Mouse (Mus musculus) midbrain, embryonic 12.5 days (tissue): ENCODE results near the gene Fam83e. TPM values are rescaled to one million over a fixed set of nuclear protein-coding genes. Genes with fewer than 3 reads are reported as not detected.

ENCODE experiments used
- ATAC-seq: fragments of 200-750 bp; cut with Nextera tagmentation; 2 replicates; pipeline ENCODE4 v1.8.0; 2017; ENCODE audit warnings: low read depth, moderate TSS enrichment, moderate library complexity; ENCODE audit not compliant: low FRiP score
- H3K27ac ChIP-seq: fragments of 300-500 bp; sonication (generic); replicated peaks from 2 replicates; pipeline ENCODE4 v1.5.1; 2016; ENCODE audit warnings: mild to moderate bottlenecking
- H3K27me3 ChIP-seq: fragments of 300-500 bp; sonication (generic); 2 replicates; pipeline ENCODE4 v1.6.1; 2016; ENCODE audit warnings: mild to moderate bottlenecking
- H3K36me3 ChIP-seq: fragments of 300-500 bp; sonication (generic); 2 replicates; pipeline ENCODE4 v1.6.1; 2016
- H3K4me1 ChIP-seq: fragments of 300-500 bp; sonication (generic); 2 replicates; pipeline ENCODE4 v1.6.1; 2016
- H3K4me2 ChIP-seq: fragments of 300-500 bp; sonication (generic); replicated peaks from 2 replicates; pipeline ENCODE4 v1.6.1; 2016; ENCODE audit warnings: mild to moderate bottlenecking, moderate library complexity
- H3K4me3 ChIP-seq: fragments of 300-500 bp; sonication (generic); 2 replicates; pipeline ENCODE4 v1.5.1; 2016; ENCODE audit warnings: mild to moderate bottlenecking
- H3K9ac ChIP-seq: fragments of 300-500 bp; sonication (generic); replicated peaks from 2 replicates; pipeline ENCODE4 v1.6.1; 2016; ENCODE audit warnings: mild to moderate bottlenecking, moderate library complexity
- H3K9me3 ChIP-seq: fragments of 300-500 bp; sonication (generic); 2 replicates; pipeline ENCODE4 v1.6.1; 2016; ENCODE audit warnings: mild to moderate bottlenecking
- WGBS: fragments of 180-500 bp; shearing (Covaris S2); methylation state at CpG from one replicate; pipeline ENCODE4 v1.1.7; 2016; 5-methylcytosine and 5-hydroxymethylcytosine counted together
- polyA plus RNA-seq: library from polyadenylated mRNA; unstranded; fragments of >200 nt; fragmentation: Nextera tagmentation; extraction: Ambion mirVana; gene quantifications from 2 replicates; pipeline ENCODE4 v1.2.1, GENCODE M21; 2016

The Fam83e gene
- polyA plus RNA-seq, 1 experiment from 2014 or later: 1.6 TPM

DNA sequence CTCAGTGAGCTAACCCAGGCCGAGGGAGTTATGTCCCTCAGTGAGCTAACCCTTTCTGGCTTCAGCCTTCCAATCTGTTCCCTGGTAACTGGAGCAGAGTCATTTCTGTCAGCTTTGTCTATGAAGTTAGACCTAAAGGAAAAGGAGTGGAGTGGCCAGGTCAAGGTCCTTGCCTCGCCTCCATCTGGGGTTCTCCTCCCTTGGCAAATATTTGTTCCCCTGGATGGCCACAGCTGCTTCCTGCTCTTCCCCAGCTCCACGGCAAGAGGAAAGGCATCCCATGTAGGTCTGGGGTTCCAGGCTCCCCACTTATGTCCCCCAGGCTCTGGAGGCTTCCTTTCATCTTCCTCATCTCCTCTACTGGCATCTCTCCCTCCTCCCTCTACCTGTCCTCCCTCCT, 6.6 kb downstream of the Fam83e start:
- H3K27me3 ChIP-seq: no peaks in the 10 kb centered on the region
- H3K27ac ChIP-seq: no peak overlapping the region
- H3K4me3 ChIP-seq: no peak overlapping the region
- H3K9me3 ChIP-seq: no peaks in the 10 kb centered on the region
- H3K9ac ChIP-seq: no peak overlapping the region
- H3K4me2 ChIP-seq: no peak overlapping the region
- ATAC-seq: no peak
- peaks cover 50% of the 10 kb centered on the region for H3K36me3 ChIP-seq
- peaks cover 8% of the 10 kb centered on the region; the same call in 1 of the 2 replicates for H3K4me1 ChIP-seq
- WGBS: 82% methylated on average over 3 of the region's 3 CpGs

- H3K27me3 ChIP-seq: no peaks in the 10 kb centered on the region
- no peak for ATAC-seq
- peaks cover 19% of the 10 kb centered on the region for H3K36me3 ChIP-seq
- H3K4me1 ChIP-seq: peaks cover 8% of the 10 kb centered on the region; the same call in 1 of the 2 replicates
- H3K27ac ChIP-seq: no peak overlapping the region
- no peaks in the 10 kb centered on the region for H3K9me3 ChIP-seq
- H3K4me2 ChIP-seq: no peak overlapping the region
- H3K9ac ChIP-seq: no peak overlapping the region
- no peak overlapping the region for H3K4me3 ChIP-seq
- 15% methylated on average over 16 of the region's 16 CpGs for WGBS
These were observed 9.9 kb downstream of the Fam83e start for GRCm38 (mm10) chr7:45730727-45731431.

- Histone ChIP-seq H3K9me3 (no peaks in the 10 kb centered on the region), H3K9ac (no peak overlapping the region), H3K4me1 (peaks cover 8% of the 10 kb centered on the region; the same call in 1 of the 2 replicates), H3K4me2 (no peak overlapping the region), H3K27ac (no peak overlapping the region), H3K27me3 (no peaks in the 10 kb centered on the region), H3K36me3 (0 out of 2 replicates have a peak, but pooled peaks cover 4% of the 10 kb centered on the region), H3K4me3 (no peak overlapping the region)
- 90% methylated on average over 5 of the region's 5 CpGs for WGBS
- no peak for ATAC-seq
These were observed 12.5 kb downstream of the Fam83e start for GRCm38 (mm10) chr7:45733477-45733876.

DNA sequence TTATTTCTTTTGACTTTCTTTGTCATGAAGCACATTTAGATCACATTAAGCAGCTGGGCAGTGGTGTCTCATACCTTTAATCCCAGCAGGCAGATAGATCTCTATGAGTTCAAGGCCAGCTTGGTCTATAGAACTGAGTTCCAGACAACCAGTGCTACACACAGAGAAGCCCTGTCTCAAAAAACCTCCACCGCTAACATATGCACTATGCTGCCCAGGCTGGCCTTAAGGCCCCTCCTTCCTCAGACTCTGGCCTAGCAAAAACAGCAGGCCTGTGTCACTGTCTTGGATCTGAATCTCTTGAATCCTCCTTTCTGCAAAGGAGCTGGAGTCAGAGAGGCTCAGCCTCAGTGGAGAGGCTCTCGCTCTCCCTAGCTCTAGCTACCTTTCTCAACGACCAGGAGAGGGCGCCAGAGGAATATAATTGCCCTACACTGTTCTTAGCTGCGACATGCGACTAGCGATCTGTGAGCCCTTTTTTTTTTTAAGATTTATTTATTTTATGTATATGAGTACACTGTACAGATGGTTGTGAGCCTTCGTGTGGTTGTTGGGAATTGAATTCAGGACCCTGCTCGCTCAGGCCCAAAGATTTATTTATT, 18.3 kb downstream of the Fam83e start:
- Histone ChIP-seq H3K9me3 (no peaks in the 10 kb centered on the region), H3K4me1 (no peaks in the 10 kb centered on the region), H3K9ac (no peak overlapping the region), H3K4me3 (no peak overlapping the region), H3K27ac (no peak overlapping the region), H3K27me3 (peaks cover 10% of the 10 kb centered on the region), H3K36me3 (no peaks in the 10 kb centered on the region), H3K4me2 (no peak overlapping the region)
- WGBS: 8% methylated on average over 9 of the region's 9 CpGs
- peak; percentile 79; the same call in 1 of the 2 replicates for ATAC-seq

DNA sequence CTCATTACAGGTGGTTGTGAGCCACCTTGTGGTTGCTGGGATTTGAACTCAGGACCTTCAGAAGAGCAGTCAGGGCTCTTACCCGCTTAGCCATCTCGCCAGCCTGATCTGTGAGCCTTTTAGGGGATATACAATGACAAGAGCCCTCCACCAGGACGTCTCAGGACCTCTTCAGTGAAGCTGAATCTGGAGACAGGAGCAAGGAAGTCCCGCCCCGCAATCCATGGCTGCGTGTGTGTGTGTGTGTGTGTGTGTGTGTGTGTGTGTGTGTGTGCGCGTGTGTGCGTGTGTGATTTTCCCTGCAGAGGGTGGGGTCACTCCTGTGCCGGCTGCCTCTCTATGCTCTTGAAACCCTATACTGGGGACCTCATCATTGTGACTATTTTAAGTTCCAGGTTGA, 18.8 kb downstream of the Fam83e start:
- no peak overlapping the region for H3K4me2 ChIP-seq
- H3K36me3 ChIP-seq: no peaks in the 10 kb centered on the region
- no peak overlapping the region for H3K4me3 ChIP-seq
- H3K9ac ChIP-seq: no peak overlapping the region
- peaks cover 10% of the 10 kb centered on the region for H3K27me3 ChIP-seq
- H3K9me3 ChIP-seq: no peaks in the 10 kb centered on the region
- no peak for ATAC-seq
- no peak overlapping the region for H3K27ac ChIP-seq
- no peaks in the 10 kb centered on the region for H3K4me1 ChIP-seq
- WGBS: 59% methylated on average over 10 of the region's 10 CpGs

- no peak overlapping the region for H3K4me2 ChIP-seq
- no peaks in the 10 kb centered on the region for H3K9me3 ChIP-seq
- 85% methylated on average over 12 of the region's 12 CpGs for WGBS
- H3K27me3 ChIP-seq: peaks cover 10% of the 10 kb centered on the region
- H3K9ac ChIP-seq: no peak overlapping the region
- no peak overlapping the region for H3K4me3 ChIP-seq
- no peak for ATAC-seq
- H3K4me1 ChIP-seq: no peaks in the 10 kb centered on the region
- H3K36me3 ChIP-seq: no peaks in the 10 kb centered on the region
- H3K27ac ChIP-seq: no peak overlapping the region
These were observed 20.3 kb downstream of the Fam83e start for GRCm38 (mm10) chr7:45741308-45741707.

GRCm38 (mm10) chr7:45741777-45742176, 20.8 kb downstream of the Fam83e start:
- no peak overlapping the region for H3K27ac ChIP-seq
- H3K4me2 ChIP-seq: no peak overlapping the region
- peaks cover 10% of the 10 kb centered on the region for H3K27me3 ChIP-seq
- H3K9me3 ChIP-seq: no peaks in the 10 kb centered on the region
- H3K36me3 ChIP-seq: no peaks in the 10 kb centered on the region
- no peaks in the 10 kb centered on the region for H3K4me1 ChIP-seq
- H3K9ac ChIP-seq: no peak overlapping the region
- H3K4me3 ChIP-seq: no peak overlapping the region
- WGBS: 38% methylated on average over 11 of the region's 11 CpGs
- no peak for ATAC-seq

- Histone ChIP-seq H3K4me1 (no peaks in the 10 kb centered on the region), H3K27ac (no peak overlapping the region), H3K9me3 (no peaks in the 10 kb centered on the region), H3K27me3 (peaks cover 10% of the 10 kb centered on the region), H3K36me3 (no peaks in the 10 kb centered on the region), H3K4me2 (no peak overlapping the region), H3K9ac (no peak overlapping the region), H3K4me3 (no peak overlapping the region)
- 40% methylated on average over 19 of the region's 19 CpGs for WGBS
- ATAC-seq: no peak
These were observed 21.3 kb downstream of the Fam83e start for GRCm38 (mm10) chr7:45742338-45742737.

- Histone ChIP-seq H3K9ac (no peak overlapping the region), H3K4me1 (no peaks in the 10 kb centered on the region), H3K4me3 (no peak overlapping the region), H3K36me3 (no peaks in the 10 kb centered on the region), H3K4me2 (no peak overlapping the region), H3K27ac (no peak overlapping the region), H3K27me3 (peaks cover 10% of the 10 kb centered on the region), H3K9me3 (no peaks in the 10 kb centered on the region)
- no peak for ATAC-seq
- WGBS: 59% methylated on average over 2 of the region's 2 CpGs
These were observed 23.4 kb downstream of the Fam83e start for GRCm38 (mm10) chr7:45744387-45744786.

GRCm38 (mm10) chr7:45746518-45746917, 25.5 kb downstream of the Fam83e start:
- no peak for ATAC-seq
- Histone ChIP-seq H3K27ac (no peak overlapping the region), H3K27me3 (peaks cover 4% of the 10 kb centered on the region), H3K4me3 (no peak overlapping the region), H3K9me3 (no peaks in the 10 kb centered on the region), H3K9ac (no peak overlapping the region), H3K4me2 (no peak overlapping the region), H3K36me3 (no peaks in the 10 kb centered on the region), H3K4me1 (no peaks in the 10 kb centered on the region)
- 68% methylated on average over 6 of the region's 6 CpGs for WGBS

DNA sequence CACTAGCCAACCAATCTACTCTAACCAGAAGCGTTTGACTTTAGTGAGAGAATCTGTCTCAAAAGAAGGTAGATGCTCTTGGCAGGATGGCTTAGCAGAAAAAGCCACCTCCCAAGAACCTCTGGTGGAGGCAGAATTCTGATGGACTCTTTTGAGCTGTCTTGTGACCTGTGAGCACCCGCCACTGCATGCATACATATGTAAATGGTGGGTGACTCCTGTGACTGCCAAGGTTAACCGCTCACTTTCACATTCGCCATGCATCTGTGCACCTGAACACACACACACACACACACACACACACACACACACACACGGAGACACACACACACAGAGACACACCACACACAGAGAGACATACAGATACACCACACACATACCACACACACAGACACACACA, 26.4 kb downstream of the Fam83e start:
- no peaks in the 10 kb centered on the region; the same call in none of the 2 replicates for H3K27me3 ChIP-seq
- no peaks in the 10 kb centered on the region for H3K36me3 ChIP-seq
- H3K4me1 ChIP-seq: no peaks in the 10 kb centered on the region
- H3K27ac ChIP-seq: no peak overlapping the region
- ATAC-seq: no peak
- H3K9me3 ChIP-seq: no peaks in the 10 kb centered on the region
- 81% methylated on average over 5 of the region's 5 CpGs for WGBS
- no peak overlapping the region for H3K9ac ChIP-seq
- H3K4me3 ChIP-seq: no peak overlapping the region
- no peak overlapping the region for H3K4me2 ChIP-seq

DNA sequence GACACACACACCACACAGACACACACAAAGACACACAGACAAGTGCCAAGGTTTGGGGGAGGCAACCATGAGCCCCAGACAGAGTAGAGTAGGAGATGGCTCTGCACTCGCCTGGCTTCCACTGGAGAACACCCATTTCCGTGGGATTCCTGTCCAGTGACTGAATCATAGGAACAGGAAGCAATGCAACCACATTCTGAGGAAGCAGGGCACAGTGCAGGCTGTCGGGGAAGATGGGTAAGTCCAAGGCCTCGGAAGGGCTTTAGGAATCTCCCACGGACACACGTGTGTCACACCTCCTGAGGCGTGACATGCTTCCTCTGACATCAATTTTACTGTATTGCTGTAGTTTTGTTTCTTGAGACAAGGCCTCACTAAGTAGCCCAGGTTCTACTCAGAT, 27.1 kb downstream of the Fam83e start:
- no peaks in the 10 kb centered on the region for H3K9me3 ChIP-seq
- WGBS: 91% methylated on average over 7 of the region's 7 CpGs

More for the DNA sequence above, 27.1 kb downstream of the Fam83e start:
- Histone ChIP-seq H3K4me3 (no peak overlapping the region), H3K27ac (no peak overlapping the region), H3K4me2 (no peak overlapping the region), H3K4me1 (no peaks in the 10 kb centered on the region), H3K36me3 (no peaks in the 10 kb centered on the region), H3K27me3 (no peaks in the 10 kb centered on the region; the same call in 1 of the 2 replicates), H3K9ac (no peak overlapping the region)
- no peak for ATAC-seq
